Mouse (Mus musculus): Measurements from ENCODE around the gene Hist1h3h. TPM values are rescaled to one million over a fixed set of nuclear protein-coding genes. Genes with fewer than 3 reads are reported as not detected.
"Not testable (repeated sequence)": the region's sequence is repeated elsewhere in the genome, so short reads cannot be mapped to it uniquely, and the experiment has no call there.

Hist1h3h gene
- 10 to 100 TPM; 40.8 to 60.6 (median 44.2) TPM for total RNA-seq (2022)

GRCm38 (mm10) chr13:21717397-21718357 lies at the start of gene Hist1h3h:
Gene Hist1h3h, plus strand, starts transcription at chr13:21717659.
- DNase-seq (ENCODE audit: low spot score in 2 of 2): peak; percentile 81 to 93

DNA sequence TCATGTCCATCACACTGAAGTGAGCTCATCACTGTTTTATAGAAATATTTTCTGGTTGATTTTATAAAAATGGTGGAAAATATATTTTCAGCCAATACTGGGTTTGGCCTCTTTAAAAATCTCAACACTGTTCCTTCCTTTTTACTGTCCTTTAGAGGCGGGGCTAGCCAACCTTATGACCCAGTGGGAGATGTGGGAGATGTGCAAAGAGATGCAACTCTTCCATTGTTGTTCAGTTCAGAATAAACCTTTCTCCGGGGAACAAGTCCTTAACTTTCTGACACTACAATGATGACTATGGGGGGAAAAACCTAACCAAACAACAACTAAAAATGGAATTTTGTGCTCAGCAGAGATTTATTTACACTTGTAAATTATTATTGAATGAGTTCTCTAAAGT lies 40.2 kb upstream of the Hist1h3h start, which contains the start of gene Olfr1360:
Gene Olfr1360 (minus strand): TSS at position 101 of the 400 bp plus-strand sequence.
- DNase-seq (ENCODE audit: low spot score in 2 of 2): no peak

DNA sequence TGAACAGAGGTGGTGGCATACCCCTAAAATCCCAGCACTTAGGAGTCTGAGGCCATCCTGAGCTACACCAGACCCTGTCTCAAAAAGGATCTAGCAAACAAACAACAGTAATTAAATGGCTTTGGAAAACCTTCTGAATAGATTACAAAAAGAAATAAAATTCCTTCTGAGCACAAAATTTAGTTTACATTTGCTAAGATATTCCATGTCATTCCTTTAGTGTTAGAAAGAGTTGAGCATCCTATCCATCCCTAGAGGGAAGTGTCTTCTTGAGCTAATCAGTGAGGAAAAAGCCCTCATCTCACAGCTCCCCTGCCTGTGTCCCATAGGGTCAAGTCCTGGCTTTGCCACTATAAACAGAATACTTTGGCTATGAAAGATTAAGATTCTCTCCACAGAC lies 19.6 kb upstream of the Hist1h3h start, which contains the start of gene Olfr1359:
Gene Olfr1359 (plus strand): TSS at position 301 of the 400 bp plus-strand sequence.
- DNase-seq (ENCODE audit: low spot score in 2 of 2): no peak

- DNase-seq (ENCODE audit: low spot score in 2 of 2): no peak
Measured at GRCm38 (mm10) chr13:21706669-21707068, 10.8 kb upstream of the Hist1h3h start.

DNA sequence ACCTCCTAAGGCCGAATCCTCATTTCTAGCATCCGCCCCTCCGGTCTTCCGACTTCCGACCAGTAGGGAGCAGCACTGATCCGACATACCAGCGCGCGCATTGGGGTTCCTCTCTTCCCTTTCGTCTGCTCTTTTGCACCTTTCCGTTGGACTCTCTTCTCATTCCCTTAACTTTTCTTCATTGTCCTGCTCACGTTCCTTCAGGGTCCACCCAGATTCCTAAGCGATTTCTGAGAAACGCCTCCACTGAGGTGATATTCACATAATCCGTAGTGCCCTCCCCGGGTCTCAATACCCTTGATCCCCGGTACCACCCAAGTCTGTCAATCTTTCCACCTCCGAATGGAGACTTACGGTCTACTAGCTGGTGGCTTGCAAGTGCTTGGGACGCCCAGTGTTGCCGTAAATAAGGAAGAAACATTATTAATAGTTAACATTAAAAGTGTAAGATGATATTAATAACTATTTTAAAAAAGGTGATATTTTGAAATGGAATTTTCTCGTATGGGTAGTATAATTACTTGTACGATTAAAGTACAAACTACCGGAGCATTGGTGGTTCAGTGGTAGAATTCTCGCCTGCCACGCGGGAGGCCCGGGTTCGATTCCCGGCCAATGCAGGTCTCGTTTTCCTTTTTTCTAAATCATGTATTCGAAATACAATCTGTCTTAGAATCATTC lies 7.3 kb upstream of the Hist1h3h start:
- peak; percentile 72 to 85 for DNase-seq (ENCODE audit: low spot score in 2 of 2)

- DNase-seq (ENCODE audit: low spot score in 2 of 2): peak; percentile 52 to 89
Measured at GRCm38 (mm10) chr13:21710821-21711525, 6.5 kb upstream of the Hist1h3h start.

- DNase-seq (ENCODE audit: low spot score in 2 of 2): no peak
Measured at GRCm38 (mm10) chr13:21711698-21712097, 5.8 kb upstream of the Hist1h3h start.

DNA sequence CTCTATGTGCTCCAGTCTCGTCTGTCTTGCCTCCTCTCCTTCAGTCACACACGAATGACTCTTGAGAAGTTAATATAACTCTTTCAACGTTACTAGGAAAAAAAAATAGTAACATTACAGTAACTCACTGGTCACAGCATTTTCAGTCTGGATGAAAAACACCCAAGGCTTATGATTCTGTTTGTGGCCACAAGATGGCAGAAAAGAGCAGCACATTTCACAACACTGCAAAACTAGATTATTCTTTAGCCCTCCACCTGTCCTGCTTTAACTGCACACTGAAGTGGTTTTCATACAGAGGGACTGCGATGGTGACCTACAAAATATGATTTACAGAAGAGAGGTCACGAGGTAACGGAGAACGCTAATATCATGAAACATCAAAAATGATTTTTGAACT lies 2.7 kb upstream of the Hist1h3h start:
- DNase-seq (ENCODE audit: low spot score in 2 of 2): peak in 1 of 2 experiments; percentile 58

DNA sequence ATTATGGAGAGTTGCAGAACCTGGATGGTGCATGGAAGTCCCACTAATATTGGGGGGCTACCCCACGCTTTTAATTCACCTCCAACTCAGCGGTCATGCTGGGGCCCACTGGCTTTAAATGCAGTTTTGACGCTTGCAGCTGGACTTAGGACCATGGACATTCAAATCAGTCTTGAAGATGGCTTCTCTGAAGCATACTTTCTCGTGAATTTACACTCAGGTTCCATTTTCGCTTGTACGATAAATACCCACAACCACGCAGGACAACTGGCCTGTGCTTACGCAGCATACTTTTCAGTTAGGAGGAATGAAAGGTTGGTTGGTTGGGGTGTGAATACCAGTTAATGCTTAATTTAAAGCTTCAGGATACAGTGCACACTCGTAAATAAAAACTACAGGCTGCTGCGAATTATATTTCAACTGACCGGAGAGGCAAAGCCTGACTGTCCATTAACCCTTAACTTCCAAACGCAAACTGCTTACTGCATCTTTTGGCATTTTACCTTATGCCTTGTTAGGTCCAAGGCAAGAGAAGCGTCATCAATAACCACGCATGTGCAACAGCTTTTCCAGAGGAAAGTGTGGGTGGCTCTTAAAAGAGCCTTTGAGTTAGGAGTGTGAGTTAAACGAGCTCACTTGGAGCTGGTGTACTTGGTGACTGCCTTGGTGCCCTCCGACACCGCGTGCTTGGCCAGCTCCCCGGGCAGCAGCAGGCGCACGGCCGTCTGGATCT lies 2.2 kb upstream of the Hist1h3h start:
- peak in 1 of 2 experiments; percentile 35 for DNase-seq (ENCODE audit: low spot score in 2 of 2)

DNA sequence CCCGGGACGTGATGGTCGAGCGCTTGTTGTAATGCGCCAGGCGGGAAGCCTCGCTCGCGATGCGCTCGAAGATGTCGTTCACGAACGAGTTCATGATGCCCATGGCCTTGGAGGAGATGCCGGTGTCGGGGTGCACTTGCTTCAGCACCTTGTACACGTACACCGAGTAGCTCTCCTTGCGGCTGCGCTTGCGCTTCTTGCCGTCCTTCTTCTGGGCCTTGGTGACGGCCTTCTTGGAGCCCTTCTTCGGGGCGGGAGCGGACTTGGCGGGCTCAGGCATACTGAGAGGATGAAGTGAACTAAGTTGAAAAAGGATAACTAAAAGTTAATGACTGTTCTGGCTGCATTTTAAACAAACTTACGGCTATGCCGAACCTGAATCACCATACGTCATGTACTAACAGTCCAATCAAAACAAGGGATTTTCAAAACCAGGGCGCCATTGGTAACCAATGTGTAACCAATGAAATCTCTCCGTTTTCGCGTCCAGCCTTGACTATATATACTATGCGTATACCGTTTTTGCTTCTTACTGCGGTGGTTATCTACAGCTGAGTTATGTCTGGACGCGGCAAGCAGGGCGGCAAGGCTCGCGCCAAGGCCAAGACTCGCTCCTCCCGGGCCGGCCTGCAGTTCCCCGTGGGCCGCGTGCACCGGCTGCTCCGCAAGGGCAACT lies 1.5 kb upstream of the Hist1h3h start, which contains the start of the genes Hist1h2bl and Hist1h2ai:
Gene Hist1h2bl (minus strand): TSS at position 280 of the 676 bp plus-strand sequence.
Gene Hist1h2ai (plus strand): TSS at position 559 of the 676 bp plus-strand sequence.
- peak; percentile 72 to 90 for DNase-seq (ENCODE audit: low spot score in 2 of 2)

- DNase-seq (ENCODE audit: low spot score in 2 of 2): not testable (repeated sequence)
Measured at GRCm38 (mm10) chr13:21716540-21717391, 693 bp upstream of the Hist1h3h start.

GRCm38 (mm10) chr13:21718381-21719080 lies 1.1 kb downstream of the Hist1h3h start:
- DNase-seq (ENCODE audit: low spot score in 2 of 2): no peak

DNA sequence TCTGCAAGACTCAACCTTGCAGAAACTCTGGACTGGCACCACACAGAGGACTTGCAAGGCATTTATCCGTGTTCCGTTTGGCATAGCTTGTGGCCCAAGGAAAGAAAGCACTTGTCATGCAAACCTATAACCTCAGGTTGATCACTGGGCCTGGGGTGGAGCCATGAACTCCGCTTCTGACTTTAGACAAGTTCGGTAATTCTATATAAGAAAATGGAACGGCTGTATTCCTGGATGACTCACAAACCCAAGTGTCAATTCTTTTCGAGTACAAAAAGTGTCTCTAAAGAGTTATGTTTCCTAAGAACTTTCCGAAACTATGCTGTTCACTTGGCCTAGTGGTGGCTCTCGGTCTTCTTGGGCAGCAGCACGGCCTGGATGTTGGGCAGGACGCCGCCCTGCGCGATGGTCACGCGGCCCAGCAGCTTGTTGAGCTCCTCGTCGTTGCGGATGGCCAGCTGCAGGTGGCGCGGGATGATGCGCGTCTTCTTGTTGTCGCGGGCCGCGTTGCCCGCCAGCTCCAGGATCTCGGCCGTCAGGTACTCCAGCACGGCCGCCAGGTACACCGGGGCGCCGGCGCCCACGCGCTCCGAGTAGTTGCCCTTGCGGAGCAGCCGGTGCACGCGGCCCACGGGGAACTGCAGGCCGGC lies 3.8 kb downstream of the Hist1h3h start:
- DNase-seq (ENCODE audit: low spot score in 2 of 2): not testable (repeated sequence)

DNA sequence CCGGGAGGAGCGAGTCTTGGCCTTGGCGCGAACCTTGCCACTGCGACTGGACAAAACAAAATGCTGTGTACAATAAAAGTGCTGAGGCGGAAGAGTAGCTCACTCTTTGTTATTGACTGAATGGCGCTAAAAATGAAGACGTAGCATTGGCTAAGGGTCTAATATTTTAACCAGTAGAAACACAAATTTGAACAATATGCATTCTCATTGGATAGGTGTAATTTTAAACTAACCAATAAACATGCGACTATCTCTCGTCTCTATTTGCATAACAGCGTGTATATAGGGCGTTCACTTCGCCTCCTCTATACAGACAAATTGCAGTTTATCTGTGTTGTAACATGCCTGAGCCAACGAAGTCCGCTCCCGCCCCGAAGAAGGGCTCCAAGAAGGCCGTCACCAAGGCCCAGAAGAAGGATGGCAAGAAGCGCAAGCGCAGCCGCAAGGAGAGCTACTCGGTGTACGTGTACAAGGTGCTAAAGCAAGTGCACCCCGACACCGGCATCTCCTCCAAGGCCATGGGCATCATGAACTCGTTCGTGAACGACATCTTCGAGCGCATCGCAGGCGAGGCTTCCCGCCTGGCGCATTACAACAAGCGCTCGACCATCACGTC lies 4.4 kb downstream of the Hist1h3h start, which contains the start of gene Hist1h2bm:
Gene Hist1h2bm (plus strand): TSS at position 288 of the 616 bp plus-strand sequence.
- peak; percentile 53 to 58 for DNase-seq (ENCODE audit: low spot score in 2 of 2)

GRCm38 (mm10) chr13:21722373-21722925 lies 5.0 kb downstream of the Hist1h3h start:
- no peak for DNase-seq (ENCODE audit: low spot score in 2 of 2)

- no peak for DNase-seq (ENCODE audit: low spot score in 2 of 2)
Measured at GRCm38 (mm10) chr13:21722993-21723836, 5.8 kb downstream of the Hist1h3h start.

Data from left cerebral cortex, adult 8-10 months (tissue).